Mouse (Mus musculus) lung, adult 2 months (tissue): Measurements from ENCODE around the gene Fbxo48.

ENCODE experiments used
- CTCF ChIP-seq: fragments of 200-500 bp; IDR thresholded peaks from 2 replicates; pipeline ENCODE4 v1.5.1; 2011; ENCODE audit warnings: mild to moderate bottlenecking, low read length, control low read depth; ENCODE audit not compliant: insufficient read depth
- POLR2A ChIP-seq: fragments of 200-500 bp; IDR thresholded peaks from 2 replicates; pipeline ENCODE4 v1.6.1; 2011; ENCODE audit warnings: low read depth, mild to moderate bottlenecking, control low read depth, low read length, borderline replicate concordance; ENCODE audit errors: extremely low read depth

- TF ChIP-seq POLR2A (no peak), CTCF (no peak)
Measured at GRCm38 (mm10) chr11:17003757-17004156, 52.6 kb downstream of the Fbxo48 start.
